Mouse (Mus musculus) adrenal gland, adult 8-10 months (tissue): ENCODE measurements around the gene Ttll9. TPM values are rescaled to one million over a fixed set of nuclear protein-coding genes. Genes with fewer than 3 reads are reported as not detected.
A peak's percentile ranks its signal among the peaks of the same experiment; 100 is the strongest.

ENCODE experiments used
- DNase-seq: peaks from one replicate; pipeline ENCODE4 v3.0.0; 2022
- total RNA-seq, 4 experiments: library from RNA; stranded (reverse); gene quantifications; 2 replicates each; pipeline ENCODE4 v1.2.4; 2022

Gene Ttll9
- total RNA-seq, 4 experiments from 2014 or later, result 0.42 to 0.83 (median 0.46) TPM

- peak; percentile 92 for DNase-seq
Observed at GRCm38 (mm10) chr2:153014758-153015593, 52.7 kb downstream of the Ttll9 start, which contains the start of gene Pdrg1. Gene Pdrg1, minus strand, starts transcription at chr2:153015427.

- no peak for DNase-seq
Observed at GRCm38 (mm10) chr2:153015804-153016203, 53.5 kb downstream of the Ttll9 start.

- DNase-seq, result no peak
Observed at GRCm38 (mm10) chr2:153016786-153017185, 54.5 kb downstream of the Ttll9 start.

GRCm38 (mm10) chr2:153019355-153019754, 57.1 kb downstream of the Ttll9 start:
- DNase-seq, result no peak

GRCm38 (mm10) chr2:153021163-153021562, 58.9 kb downstream of the Ttll9 start:
- DNase-seq, result no peak

- DNase-seq, result no peak
Observed at GRCm38 (mm10) chr2:153022855-153023254, 60.6 kb downstream of the Ttll9 start.

GRCm38 (mm10) chr2:153026052-153026451, 63.8 kb downstream of the Ttll9 start:
- no peak for DNase-seq

- DNase-seq, result no peak
Observed at GRCm38 (mm10) chr2:153027501-153027900, 65.2 kb downstream of the Ttll9 start.

GRCm38 (mm10) chr2:153030422-153030821, 68.1 kb downstream of the Ttll9 start:
- DNase-seq, result no peak

- DNase-seq, result no peak
Observed at GRCm38 (mm10) chr2:153031126-153032082, 69.1 kb downstream of the Ttll9 start, which contains the start of gene Xkr7. Gene Xkr7, plus strand, starts transcription at chr2:153031852.

- peak; percentile 29 for DNase-seq
Observed at GRCm38 (mm10) chr2:153032083-153032842, 70.0 kb downstream of the Ttll9 start.

- no peak for DNase-seq
Observed at GRCm38 (mm10) chr2:153032973-153033372, 70.7 kb downstream of the Ttll9 start.

GRCm38 (mm10) chr2:153033545-153034230, 71.4 kb downstream of the Ttll9 start:
- DNase-seq, result no peak

- no peak for DNase-seq
Observed at GRCm38 (mm10) chr2:153036690-153037089, 74.4 kb downstream of the Ttll9 start.

- no peak for DNase-seq
Observed at GRCm38 (mm10) chr2:153043886-153044285, 81.6 kb downstream of the Ttll9 start.

GRCm38 (mm10) chr2:153045884-153046299, 83.6 kb downstream of the Ttll9 start:
- DNase-seq, result no peak

GRCm38 (mm10) chr2:153047828-153048465, 85.7 kb downstream of the Ttll9 start:
- no peak for DNase-seq

GRCm38 (mm10) chr2:153049288-153049996, 87.2 kb downstream of the Ttll9 start:
- DNase-seq, result no peak

GRCm38 (mm10) chr2:153049997-153050358, 87.7 kb downstream of the Ttll9 start:
- DNase-seq, result no peak

- DNase-seq, result no peak
Observed at GRCm38 (mm10) chr2:153051095-153051494, 88.8 kb downstream of the Ttll9 start.
